ENCODE assay signal across 8 mouse cellular contexts in genomic region chr19:46511263-46511662, GRCm38 (mm10). TPM values are rescaled to one million over a fixed set of nuclear protein-coding genes. Genes with fewer than 3 reads are reported as not detected.
DNase-seq lines count a peak whose midpoint lies in the region; ATAC-seq lines count a peak whose summit lies in the region.

No protein-coding gene starts in this region.

- peaks cover 53% of the 10 kb centered on the region for H3K4me1 ChIP-seq in midbrain, embryonic 15.5 days
- peaks cover 32% of the 10 kb centered on the region for H3K4me1 ChIP-seq in midbrain, embryonic 11.5 days (ENCODE audit: control insufficient read depth, insufficient read depth, low read length)
- H3K4me1 ChIP-seq in liver, embryonic 13.5 days (replicated peaks): peaks cover 58% of the 10 kb centered on the region
- peaks cover 42% of the 10 kb centered on the region for H3K4me1 ChIP-seq in stomach, embryonic 14.5 days (ENCODE audit: control insufficient read depth, insufficient read depth, low read length)
- H3K4me1 ChIP-seq in midbrain, embryonic 13.5 days (replicated peaks): peaks cover 59% of the 10 kb centered on the region

- H3K4me2 ChIP-seq in midbrain, embryonic 15.5 days: no peak overlapping the region
- H3K4me2 ChIP-seq in midbrain, embryonic 11.5 days: no peak overlapping the region
- no peak overlapping the region for H3K4me2 ChIP-seq in liver, embryonic 13.5 days
- no peak overlapping the region for H3K4me2 ChIP-seq in stomach, embryonic 14.5 days (replicated peaks; ENCODE audit: low read depth, low read length)
- no peak overlapping the region for H3K4me2 ChIP-seq in midbrain, embryonic 13.5 days (replicated peaks)

- no peak overlapping the region for H3K9ac ChIP-seq in midbrain, embryonic 15.5 days
- no peak overlapping the region for H3K9ac ChIP-seq in midbrain, embryonic 11.5 days (ENCODE audit: low read length)
- H3K9ac ChIP-seq in liver, embryonic 13.5 days: no peak overlapping the region
- no peak overlapping the region for H3K9ac ChIP-seq in stomach, embryonic 14.5 days (replicated peaks; ENCODE audit: low read depth, low read length)
- H3K9ac ChIP-seq in midbrain, embryonic 13.5 days (replicated peaks): no peak overlapping the region

- no peak for ATAC-seq in midbrain, embryonic 15.5 days (replicated peaks)
- no peak for ATAC-seq in midbrain, embryonic 11.5 days (ENCODE audit: low FRiP score)
- peak; percentile 9; the same call in 1 of the 2 replicates for ATAC-seq in liver, embryonic 13.5 days (ENCODE audit: low read depth)
- ATAC-seq in stomach, embryonic 14.5 days (ENCODE audit: insufficient number of reproducible peaks, insufficient read depth, low FRiP score, low read depth): no peak
- ATAC-seq in midbrain, embryonic 13.5 days: no peak
- no peak for ATAC-seq in frontal cortex, adult (ENCODE audit: low TSS enrichment)

- no peaks in the 10 kb centered on the region for H3K27me3 ChIP-seq in midbrain, embryonic 15.5 days (replicated peaks)
- H3K27me3 ChIP-seq in midbrain, embryonic 11.5 days (ENCODE audit: control insufficient read depth, insufficient read depth, low read length): no peaks in the 10 kb centered on the region
- no peaks in the 10 kb centered on the region for H3K27me3 ChIP-seq in liver, embryonic 13.5 days
- H3K27me3 ChIP-seq in stomach, embryonic 14.5 days (ENCODE audit: control insufficient read depth, insufficient read depth, low read length): no peaks in the 10 kb centered on the region
- H3K27me3 ChIP-seq in midbrain, embryonic 13.5 days: no peaks in the 10 kb centered on the region

- WGBS in midbrain, embryonic 15.5 days: 86% methylated on average over 10 of the region's 10 CpGs
- WGBS in midbrain, embryonic 11.5 days: 91% methylated on average over 10 of the region's 10 CpGs
- WGBS in liver, embryonic 13.5 days (ENCODE audit: insufficient replicate concordance): 74% methylated on average over 10 of the region's 10 CpGs
- 71% methylated on average over 10 of the region's 10 CpGs for WGBS in stomach, embryonic 14.5 days
- WGBS in midbrain, embryonic 13.5 days: 91% methylated on average over 10 of the region's 10 CpGs

- H3K36me3 ChIP-seq in midbrain, embryonic 15.5 days (replicated peaks): peaks cover 30% of the 10 kb centered on the region
- peaks cover 35% of the 10 kb centered on the region for H3K36me3 ChIP-seq in midbrain, embryonic 11.5 days (ENCODE audit: control insufficient read depth, insufficient read depth, low read length)
- peaks cover 95% of the 10 kb centered on the region for H3K36me3 ChIP-seq in liver, embryonic 13.5 days
- peaks cover 77% of the 10 kb centered on the region for H3K36me3 ChIP-seq in stomach, embryonic 14.5 days (ENCODE audit: control insufficient read depth, insufficient read depth, low read length)
- peaks cover 87% of the 10 kb centered on the region for H3K36me3 ChIP-seq in midbrain, embryonic 13.5 days

- H3K9me3 ChIP-seq in midbrain, embryonic 15.5 days: no peaks in the 10 kb centered on the region
- H3K9me3 ChIP-seq in midbrain, embryonic 11.5 days (ENCODE audit: control insufficient read depth, low read length): no peaks in the 10 kb centered on the region
- no peaks in the 10 kb centered on the region for H3K9me3 ChIP-seq in liver, embryonic 13.5 days (replicated peaks)
- no peaks in the 10 kb centered on the region for H3K9me3 ChIP-seq in stomach, embryonic 14.5 days (ENCODE audit: control insufficient read depth, low read depth, low read length)
- no peaks in the 10 kb centered on the region for H3K9me3 ChIP-seq in midbrain, embryonic 13.5 days

- DNase-seq in adrenal gland, adult (ENCODE audit: inconsistent age in 2 of 2, low spot score in 1 of 2): peak; percentile 68 to 83
- no peak for DNase-seq in adrenal gland, adult 18-20 months (ENCODE audit: low spot score in 2 of 2)
- no peak for DNase-seq in midbrain, embryonic 11.5 days (ENCODE audit: low spot score, missing footprints)
- DNase-seq in liver, embryonic 13.5 days: no peak

- no peak overlapping the region for H3K4me3 ChIP-seq in midbrain, embryonic 15.5 days
- H3K4me3 ChIP-seq in midbrain, embryonic 11.5 days (ENCODE audit: low read depth, low read length): no peak overlapping the region
- no peak overlapping the region for H3K4me3 ChIP-seq in liver, embryonic 13.5 days (replicated peaks)
- H3K4me3 ChIP-seq in stomach, embryonic 14.5 days (ENCODE audit: low read depth, low read length): no peak overlapping the region
- H3K4me3 ChIP-seq in midbrain, embryonic 13.5 days (replicated peaks): no peak overlapping the region

- peak overlapping the region; percentile 6; the same call in 1 of the 2 replicates for H3K27ac ChIP-seq in midbrain, embryonic 15.5 days
- H3K27ac ChIP-seq in midbrain, embryonic 11.5 days (ENCODE audit: low read depth, low read length): no peak overlapping the region
- peak overlapping the region; percentile 48; the same call in 1 of the 2 replicates for H3K27ac ChIP-seq in liver, embryonic 13.5 days
- H3K27ac ChIP-seq in stomach, embryonic 14.5 days (ENCODE audit: low read length): peak overlapping the region; percentile 30; the same call in 1 of the 2 replicates
- H3K27ac ChIP-seq in midbrain, embryonic 13.5 days: no peak overlapping the region

RNA-seq across cellular contexts. Expression of gene Trim8, which starts 9.8 kb away (rescaled TPM):
- 10 to 100 TPM; 46.5 to 56.8 TPM for total RNA-seq in adrenal gland, adult 18-20 months (2021)
- 29.9 and 30.5 TPM in 2 replicates for polyA plus RNA-seq in midbrain, embryonic 15.5 days (2015; fragmentation: Nextera tagmentation; extraction: Ambion mirVana)
- 28.6 and 31.7 TPM in 2 replicates for polyA plus RNA-seq in midbrain, embryonic 11.5 days (2014; fragmentation: Nextera tagmentation; extraction: Ambion mirVana)
- 9.1 and 9.2 TPM in 2 replicates for polyA plus RNA-seq in liver, embryonic 13.5 days (2015; fragmentation: Nextera tagmentation; extraction: Ambion mirVana)
- 22.3 and 23.5 TPM in 2 replicates for polyA plus RNA-seq in stomach, embryonic 14.5 days (2014; fragmentation: Nextera tagmentation; extraction: Ambion mirVana)
- polyA plus RNA-seq in midbrain, embryonic 13.5 days (2015; fragmentation: Nextera tagmentation; extraction: Ambion mirVana): 27.7 and 33.0 TPM in 2 replicates

Comparison
In these comparisons a context has a peak if more than half of its experiments do, and no peak if none do; other contexts are left out.
1. DNase-seq: peak in adrenal gland, adult (2 of 2); none in adrenal gland, adult 18-20 months (0 of 2), midbrain, embryonic 11.5 days (single experiment) and liver, embryonic 13.5 days (single experiment).
2. H3K27ac ChIP-seq: peak in midbrain, embryonic 15.5 days (single experiment), liver, embryonic 13.5 days (single experiment) and stomach, embryonic 14.5 days (single experiment); none in midbrain, embryonic 11.5 days (single experiment) and midbrain, embryonic 13.5 days (single experiment).